Mouse (Mus musculus) heart, postnatal 25 days (tissue): ENCODE measurements around the gene Hba-a1. TPM values are rescaled to one million over a fixed set of nuclear protein-coding genes. Genes with fewer than 3 reads are reported as not detected.

ENCODE experiments used
- DNase-seq: peaks from one replicate; pipeline ENCODE4 v3.0.0; 2022; ENCODE audit warnings: low spot score
- intact Hi-C: fragments of 180-260 bp; cut with DNase I; formaldehyde crosslinking; loops from one replicate; pipeline ENCODE4 v1.15.1; 2025
- total RNA-seq, 2 experiments: library from RNA; stranded (reverse); gene quantifications; 2 replicates each; pipeline ENCODE4 v1.2.3; 2021

Hba-a1 gene
- total RNA-seq, 2 experiments from 2014 or later, result 9,129 to 20,531 TPM

- peak; percentile 55 for DNase-seq
- intact Hi-C loops, result loop anchor here (5.0 kb wide), 1 partner anchor 37 kb away; the partner anchor contains the start of gene Hbq1b
Observed at GRCm38 (mm10) chr11:32324609-32325008, 41.3 kb downstream of the Hba-a1 start.

GRCm38 (mm10) chr11:32331075-32331474 is 47.8 kb downstream of the Hba-a1 start:
- intact Hi-C loops, result no loop called here
- DNase-seq, result no peak

GRCm38 (mm10) chr11:32331861-32332260 is 48.5 kb downstream of the Hba-a1 start:
- DNase-seq, result no peak
- intact Hi-C loops, result no loop called here

GRCm38 (mm10) chr11:32333235-32333634 is 49.9 kb downstream of the Hba-a1 start:
- intact Hi-C loops, result no loop called here
- DNase-seq, result no peak

Other genes with a start within 250 kb of the Hba-a1 start
- gene Il9r, start 83.2 kb upstream of the Hba-a1 start, total RNA-seq, result not detected
- gene Snrnp25, start 78.1 kb upstream of the Hba-a1 start, total RNA-seq, result 10 to 100 TPM; 11.1 to 12.4 TPM
- gene Rhbdf1, start 61.2 kb upstream of the Hba-a1 start, total RNA-seq, result 10 to 100 TPM; 21.9 to 25.0 TPM
- 1 to 10 TPM; 5.1 to 6.0 TPM for gene Mpg, start 57.0 kb upstream of the Hba-a1 start, total RNA-seq
- 10 to 100 TPM; 26.8 to 29.8 TPM for gene Nprl3, start 15.8 kb upstream of the Hba-a1 start, total RNA-seq
- not detected for gene Hba-x, start 7.1 kb upstream of the Hba-a1 start, total RNA-seq
- gene Hbq1b, start 3.5 kb downstream of the Hba-a1 start, total RNA-seq, result 1 to 10 TPM in 1 of 2 experiments, under 1 TPM in 1; 0.70 to 1.9 TPM
- gene Hba-a2, start 13.0 kb downstream of the Hba-a1 start, total RNA-seq, result over 10,000 TPM in 1 of 2 experiments, 1,000 to 10,000 TPM in 1; 8,713 to 18,074 TPM
- gene Hbq1a, start 16.6 kb downstream of the Hba-a1 start, total RNA-seq, result 1 to 10 TPM; 1.3 to 2.0 TPM
- 1 to 10 TPM; 5.8 to 7.7 TPM for gene Sh3pxd2b, start 64.3 kb downstream of the Hba-a1 start, total RNA-seq
- gene Ubtd2, start 171.9 kb downstream of the Hba-a1 start, total RNA-seq, result 1 to 10 TPM; 6.3 to 8.9 TPM
- gene Efcab9, start 248.6 kb downstream of the Hba-a1 start, total RNA-seq, result under 1 TPM in 1 of 2 experiments, not detected in 1; 0.61 TPM
- gene Stk10, start 249.8 kb downstream of the Hba-a1 start, total RNA-seq, result 10 to 100 TPM in 1 of 2 experiments, 1 to 10 TPM in 1; 9.8 to 11.0 TPM